Mouse (Mus musculus) liver, postnatal 0 days (tissue): ENCODE measurements at regions not wholly inside any gene's neighbourhood (a gene's known extent, or its start where the extent isn't known, plus 50 kb on each side); places are given as distances from the start of the nearest gene placed in this dataset.

Source experiments
- ATAC-seq: fragments of 200-750 bp; cut with Nextera tagmentation; 2 replicates; pipeline ENCODE4 v1.8.0; 2017; ENCODE audit warnings: mild to moderate bottlenecking, moderate library complexity
- DNase-seq: peaks from one replicate; pipeline ENCODE4 v3.0.0-alpha.2; 2016
- H3K27ac ChIP-seq: fragments of 300-500 bp; sonication (generic); 2 replicates; pipeline ENCODE4 v1.5.1; 2014; ENCODE audit warnings: antibody characterized with exemption, moderate library complexity, mild to moderate bottlenecking, low read depth
- H3K27me3 ChIP-seq: fragments of 300-500 bp; sonication (generic); 2 replicates; pipeline ENCODE4 v1.6.1; 2014; ENCODE audit warnings: low read length, control low read depth, mixed read lengths; ENCODE audit not compliant: insufficient read depth
- H3K36me3 ChIP-seq: fragments of 300-500 bp; sonication (generic); replicated peaks from 2 replicates; pipeline ENCODE4 v1.6.1; 2014; ENCODE audit warnings: mild to moderate bottlenecking, control low read depth, low read length, moderate library complexity, mixed read lengths; ENCODE audit not compliant: insufficient read depth
- H3K4me1 ChIP-seq: fragments of 300-500 bp; sonication (generic); 2 replicates; pipeline ENCODE4 v1.6.1; 2014; ENCODE audit warnings: antibody characterized with exemption, mild to moderate bottlenecking, control low read depth; ENCODE audit not compliant: insufficient read depth
- H3K4me2 ChIP-seq: fragments of 300-500 bp; sonication (generic); 2 replicates; pipeline ENCODE4 v1.6.1; 2014; ENCODE audit warnings: low read depth, mild to moderate bottlenecking, low read length, moderate library complexity, mixed read lengths
- H3K4me3 ChIP-seq: fragments of 300-500 bp; sonication (generic); 2 replicates; pipeline ENCODE4 v1.5.1; 2014; ENCODE audit warnings: low read depth, low read length
- H3K9ac ChIP-seq: fragments of 300-500 bp; sonication (generic); replicated peaks from 2 replicates; pipeline ENCODE4 v1.6.1; 2014; ENCODE audit warnings: mild to moderate bottlenecking, moderate library complexity
- H3K9me3 ChIP-seq: fragments of 300-500 bp; sonication (generic); 2 replicates; pipeline ENCODE4 v1.6.1; 2016; ENCODE audit warnings: mild to moderate bottlenecking, control low read depth, low read length, mixed read lengths
- CTCF ChIP-seq: sonication (generic); IDR thresholded peaks from 2 replicates; pipeline ENCODE4 v1.5.1; 2016; ENCODE audit warnings: antibody characterized with exemption, low read depth
- EP300 ChIP-seq: IDR thresholded peaks from 2 replicates; pipeline ENCODE4 v1.6.1; 2016; ENCODE audit warnings: antibody characterized with exemption, low read depth, mild to moderate bottlenecking
- WGBS: fragments of 180-500 bp; shearing (Covaris S2); extraction: QIAGEN DNeasy Blood & Tissue Kit; methylation state at CpG from one replicate; pipeline ENCODE4 v1.1.7; 2014; ENCODE audit not compliant: insufficient replicate concordance; 5-methylcytosine and 5-hydroxymethylcytosine counted together

GRCm38 (mm10) chr13:16706105-16706442 is 694.4 kb downstream of the Inhba start:
- H3K27ac ChIP-seq = no peak overlapping the region
- H3K36me3 ChIP-seq = no peaks in the 10 kb centered on the region
- H3K27me3 ChIP-seq = no peaks in the 10 kb centered on the region
- no peaks in the 10 kb centered on the region for H3K9me3 ChIP-seq
- no peak overlapping the region for H3K9ac ChIP-seq
- H3K4me2 ChIP-seq = no peak overlapping the region
- TF ChIP-seq CTCF = no peak
- H3K4me3 ChIP-seq = no peak overlapping the region
- no peak for DNase-seq
- ATAC-seq = no peak
- 52% methylated on average over 1 of the region's 1 CpGs for WGBS
- H3K4me1 ChIP-seq = no peaks in the 10 kb centered on the region

- no peaks in the 10 kb centered on the region for H3K4me1 ChIP-seq
- no peaks in the 10 kb centered on the region for H3K9me3 ChIP-seq
- H3K27me3 ChIP-seq = no peaks in the 10 kb centered on the region
- DNase-seq = no peak
- H3K27ac ChIP-seq = no peak overlapping the region
- H3K4me3 ChIP-seq = no peak overlapping the region
- 47% methylated on average over 5 of the region's 5 CpGs for WGBS
- no peaks in the 10 kb centered on the region for H3K36me3 ChIP-seq
- no peak for TF ChIP-seq EP300
- TF ChIP-seq CTCF = no peak
- H3K9ac ChIP-seq = no peak overlapping the region
- no peak overlapping the region for H3K4me2 ChIP-seq
- peak; percentile 54 for ATAC-seq
Measured at GRCm38 (mm10) chr13:16715296-16715960, 703.8 kb downstream of the Inhba start.

- ATAC-seq = no peak
- H3K4me3 ChIP-seq = no peak overlapping the region
- H3K9me3 ChIP-seq = no peaks in the 10 kb centered on the region
Measured at GRCm38 (mm10) chr13:16716340-16716739, 704.7 kb downstream of the Inhba start.

GRCm38 (mm10) chr13:16716796-16717749 is 705.4 kb downstream of the Inhba start:
- H3K4me1 ChIP-seq = no peaks in the 10 kb centered on the region
- no peaks in the 10 kb centered on the region for H3K9me3 ChIP-seq
- H3K36me3 ChIP-seq = no peaks in the 10 kb centered on the region
- no peaks in the 10 kb centered on the region for H3K27me3 ChIP-seq
- TF ChIP-seq EP300 (no peak), CTCF (no peak)
- no peak overlapping the region for H3K9ac ChIP-seq
- no peak overlapping the region for H3K4me2 ChIP-seq
- WGBS = 72% methylated on average over 5 of the region's 5 CpGs
- DNase-seq (no peak), ATAC-seq (no peak)
- H3K4me3 ChIP-seq = no peak overlapping the region
- H3K27ac ChIP-seq = no peak overlapping the region

More at GRCm38 (mm10) chr13:16716340-16716739, 704.7 kb downstream of the Inhba start:
- DNase-seq = no peak
- no peaks in the 10 kb centered on the region for H3K36me3 ChIP-seq
- H3K4me1 ChIP-seq = no peaks in the 10 kb centered on the region
- no peak overlapping the region for H3K9ac ChIP-seq
- H3K4me2 ChIP-seq = no peak overlapping the region
- no peaks in the 10 kb centered on the region for H3K27me3 ChIP-seq
- TF ChIP-seq CTCF (no peak), EP300 (no peak)
- no peak overlapping the region for H3K27ac ChIP-seq
- WGBS = 60% methylated on average over 6 of the region's 6 CpGs

GRCm38 (mm10) chr13:16720090-16720489 is 708.4 kb downstream of the Inhba start:
- Histone ChIP-seq H3K36me3 (no peaks in the 10 kb centered on the region), H3K27me3 (no peaks in the 10 kb centered on the region), H3K4me2 (no peak overlapping the region), H3K9ac (no peak overlapping the region), H3K4me3 (no peak overlapping the region), H3K27ac (no peak overlapping the region), H3K9me3 (no peaks in the 10 kb centered on the region), H3K4me1 (no peaks in the 10 kb centered on the region)
- WGBS = 61% methylated on average over 2 of the region's 2 CpGs
- DNase-seq (no peak), ATAC-seq (no peak)
- TF ChIP-seq CTCF (no peak), EP300 (no peak)

GRCm38 (mm10) chr13:16725350-16725749 is 713.7 kb downstream of the Inhba start:
- TF ChIP-seq EP300 (no peak), CTCF (no peak)
- Histone ChIP-seq H3K9me3 (no peaks in the 10 kb centered on the region), H3K9ac (no peak overlapping the region), H3K27me3 (no peaks in the 10 kb centered on the region), H3K4me1 (no peaks in the 10 kb centered on the region), H3K4me3 (no peak overlapping the region), H3K36me3 (no peaks in the 10 kb centered on the region), H3K4me2 (no peak overlapping the region), H3K27ac (no peak overlapping the region)
- 78% methylated on average over 5 of the region's 5 CpGs for WGBS
- no peak for DNase-seq
- no peak for ATAC-seq
